Mouse (Mus musculus) cerebellum, postnatal 14 days (tissue): Measurements from ENCODE around the gene Cfap61.
A peak's percentile ranks its signal among the peaks of the same experiment; 100 is the strongest.

ENCODE experiments used
- DNase-seq, 2 experiments: peaks; one replicate each; pipeline ENCODE4 v3.0.0; 2021; ENCODE audit warnings: mixed read lengths in 2 of 2

Gene Cfap61

GRCm38 (mm10) chr2:145950239-145950638, 15.7 kb downstream of the Cfap61 start:
- no peak for DNase-seq

- no peak for DNase-seq
These were observed 18.1 kb downstream of the Cfap61 start for GRCm38 (mm10) chr2:145952726-145953125.

DNA sequence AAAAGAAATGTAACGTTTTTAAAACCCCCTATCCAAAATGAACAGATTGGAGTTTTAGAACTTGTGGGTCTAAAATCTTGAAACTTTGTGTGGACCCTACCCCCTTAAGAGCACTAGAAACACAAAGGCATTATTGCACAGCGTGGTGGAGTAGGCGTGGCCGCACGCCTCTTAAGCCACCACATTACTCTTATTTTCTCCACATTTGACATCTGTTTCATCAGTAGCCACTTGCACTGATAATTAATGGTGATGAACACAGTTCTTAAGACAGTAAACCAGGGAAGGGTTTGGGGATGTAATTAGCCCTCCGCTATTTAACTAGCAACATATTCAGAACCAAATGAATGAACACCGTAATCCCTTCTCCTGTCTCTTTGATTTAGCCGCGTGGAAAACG, 21.3 kb downstream of the Cfap61 start:
- DNase-seq = no peak

DNA sequence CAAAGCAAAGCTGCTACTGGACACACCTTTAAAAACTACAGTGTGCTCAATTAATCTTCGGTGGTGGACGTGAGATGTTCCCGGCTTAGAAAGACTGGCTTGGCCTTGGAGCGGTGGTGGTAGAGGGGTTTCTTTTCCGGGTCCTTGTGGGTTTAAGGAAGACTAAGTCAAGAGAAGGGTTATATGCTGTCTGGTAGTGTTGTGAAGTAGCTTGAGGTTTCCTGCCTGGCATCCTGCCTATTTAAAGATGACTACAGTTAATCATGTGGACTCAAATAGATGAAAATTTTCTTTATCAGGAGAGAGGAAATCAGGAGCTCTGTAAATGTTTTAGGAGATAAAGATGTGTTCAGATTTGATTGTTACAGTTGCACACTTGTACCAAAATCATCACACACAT, 21.7 kb downstream of the Cfap61 start:
- no peak for DNase-seq

DNA sequence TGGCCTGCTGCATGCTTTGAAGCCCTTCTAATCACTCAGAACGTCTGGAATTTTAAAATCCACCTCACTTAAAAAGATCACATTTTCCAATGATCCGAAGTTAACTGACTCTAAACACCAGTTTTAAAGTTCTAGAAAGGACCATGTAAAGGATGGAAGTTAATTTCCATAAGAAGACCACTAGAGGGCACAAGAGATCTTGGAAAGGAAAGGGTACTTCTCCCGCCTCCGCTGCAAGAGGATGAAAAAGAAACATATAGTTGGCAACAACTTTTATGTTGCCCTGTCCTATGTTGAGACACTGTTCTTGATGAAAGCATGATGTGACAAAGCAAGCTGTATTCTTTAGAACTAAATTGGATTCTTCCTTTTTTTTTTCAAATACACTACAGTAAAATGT, 22.9 kb downstream of the Cfap61 start:
- DNase-seq = peak in 1 of 2 experiments; percentile 46

GRCm38 (mm10) chr2:145958097-145958496, 23.5 kb downstream of the Cfap61 start:
- no peak for DNase-seq

- DNase-seq = no peak
These were observed 24.0 kb downstream of the Cfap61 start for GRCm38 (mm10) chr2:145958551-145958950.

DNA sequence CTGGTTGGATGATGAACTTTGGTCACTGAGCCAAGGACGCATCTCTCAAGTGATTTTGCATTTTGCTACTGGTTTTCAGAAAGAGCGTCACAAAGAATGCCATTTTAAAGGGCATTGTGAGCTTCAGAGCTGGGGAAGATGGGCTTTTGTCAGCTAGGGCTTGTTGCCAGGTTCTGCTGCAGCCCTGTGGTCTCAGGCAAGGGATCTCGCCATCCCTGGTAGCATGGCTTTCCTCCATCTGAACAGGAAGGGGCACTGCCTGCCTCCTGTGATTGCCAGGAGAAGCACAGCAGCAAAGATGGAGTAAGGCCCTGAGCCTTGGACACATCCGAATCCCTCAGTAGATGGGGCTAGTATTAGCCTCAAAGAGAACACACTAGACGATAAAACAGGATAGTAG, 27.3 kb downstream of the Cfap61 start:
- peak; percentile 64 to 67 for DNase-seq

DNA sequence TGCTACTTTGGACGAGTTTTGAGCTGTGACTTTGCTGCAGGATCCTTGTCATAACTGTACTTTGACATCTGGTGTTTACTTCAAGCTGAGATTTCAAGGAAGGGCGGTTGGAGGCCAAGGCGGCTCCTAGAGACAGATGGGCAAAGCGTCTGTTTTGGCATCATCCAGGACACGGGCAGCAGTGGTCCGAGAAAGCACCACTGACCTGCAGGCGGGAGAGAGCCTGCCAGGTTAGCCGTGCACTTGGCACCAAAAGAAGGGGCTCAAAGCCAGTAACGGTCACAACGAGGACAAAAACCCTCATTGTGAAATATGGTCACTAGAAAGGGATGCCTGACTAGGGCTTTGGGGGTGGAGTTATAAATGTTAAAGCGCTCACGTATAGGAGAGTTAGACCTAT, 36.2 kb downstream of the Cfap61 start:
- DNase-seq = peak; percentile 92 to 97

DNA sequence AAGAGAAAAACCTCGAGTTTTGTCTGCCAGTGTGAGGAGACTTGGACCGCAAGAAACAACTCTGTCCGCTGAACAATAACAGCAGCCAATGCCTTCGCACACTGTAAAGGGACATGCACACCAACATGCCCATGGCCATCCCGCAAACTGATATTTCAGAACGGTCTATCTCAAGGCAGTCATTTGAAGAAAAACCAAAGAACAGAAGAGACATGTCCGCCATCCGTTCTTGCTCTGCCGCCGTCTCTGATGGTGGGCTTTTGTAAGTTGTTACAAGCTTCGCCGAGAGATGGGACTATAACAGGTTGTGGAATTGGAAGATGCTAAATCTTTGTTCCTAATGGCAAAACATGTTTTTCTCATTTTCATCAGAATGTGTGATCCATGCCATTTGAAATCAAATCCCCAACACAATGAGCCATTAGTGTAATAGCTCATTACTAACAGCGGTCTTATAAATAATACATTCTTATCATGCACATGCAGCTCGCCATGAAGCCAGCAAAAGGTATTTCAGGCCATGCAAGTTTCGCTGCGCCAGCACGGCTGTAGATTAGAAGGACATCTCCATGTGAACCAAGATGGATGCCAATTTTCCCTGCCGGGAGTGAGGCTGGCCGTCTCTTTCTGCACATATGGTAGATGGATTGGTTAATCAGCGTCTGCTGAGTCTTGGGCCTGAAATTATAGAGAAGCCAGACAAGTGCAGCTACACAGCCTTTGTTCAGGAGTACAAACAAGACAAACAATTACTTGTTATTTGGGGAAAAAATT, 36.8 kb downstream of the Cfap61 start:
- peak; percentile 88 to 95 for DNase-seq

GRCm38 (mm10) chr2:145972571-145972970, 38.0 kb downstream of the Cfap61 start:
- DNase-seq = no peak

- no peak for DNase-seq
These were observed 45.0 kb downstream of the Cfap61 start for GRCm38 (mm10) chr2:145979616-145980015.

DNA sequence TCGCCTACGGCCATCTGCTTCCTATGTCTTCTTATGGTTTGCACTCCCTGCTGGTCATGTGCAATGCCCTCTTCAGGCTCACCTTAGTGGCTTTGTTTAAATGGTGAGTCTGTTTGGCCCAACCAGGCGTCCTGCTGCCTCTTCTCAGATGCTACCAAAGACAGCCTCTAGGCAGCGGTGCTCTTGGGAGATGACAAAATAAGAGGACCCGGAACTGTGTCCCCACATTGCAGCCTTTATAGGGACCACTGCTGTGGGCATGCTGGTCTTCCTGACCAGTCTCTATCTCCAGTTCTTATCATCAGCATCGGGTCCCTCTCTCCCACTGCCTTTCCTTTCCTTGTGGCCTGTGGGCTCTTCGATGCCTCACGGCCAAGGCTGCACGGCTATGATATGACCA, 46.3 kb downstream of the Cfap61 start:
- DNase-seq = peak in 1 of 2 experiments; percentile 26

- DNase-seq = peak; percentile 42 to 46
These were observed 47.1 kb downstream of the Cfap61 start for GRCm38 (mm10) chr2:145981699-145982112.

DNA sequence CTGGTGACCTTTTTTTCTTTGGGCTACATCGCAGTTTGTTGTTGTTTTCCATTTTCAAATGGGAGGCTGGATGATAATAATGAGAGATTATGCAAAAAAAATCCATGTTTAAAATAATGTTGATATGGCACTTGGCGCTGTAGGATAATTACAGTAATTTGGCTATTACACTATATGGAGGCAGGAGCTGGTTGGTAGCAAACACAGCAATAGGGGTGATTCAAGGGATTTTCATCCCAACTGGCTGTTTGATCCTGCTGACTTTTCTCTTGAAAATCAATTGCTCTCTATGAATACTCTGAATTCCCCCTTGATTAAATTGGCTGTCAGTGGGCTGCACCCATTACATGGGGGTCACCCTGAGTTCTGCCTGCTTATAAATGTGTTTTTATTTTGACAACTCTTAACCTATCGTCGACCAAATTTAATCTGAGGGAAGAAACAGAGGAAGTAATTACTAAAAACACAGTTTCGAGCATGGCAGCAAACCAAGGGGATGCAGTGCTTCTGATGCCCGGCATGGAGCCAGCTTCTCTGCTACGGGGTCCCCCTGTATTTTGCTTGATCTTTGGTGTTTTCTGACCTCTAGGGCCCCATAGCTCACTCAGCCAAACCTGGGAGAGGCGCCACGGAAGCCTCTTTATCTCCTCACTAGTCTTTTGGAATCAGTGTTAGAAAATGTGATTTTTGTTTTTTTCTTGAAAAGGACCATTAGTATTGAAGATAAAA, 47.9 kb downstream of the Cfap61 start:
- no peak for DNase-seq

DNA sequence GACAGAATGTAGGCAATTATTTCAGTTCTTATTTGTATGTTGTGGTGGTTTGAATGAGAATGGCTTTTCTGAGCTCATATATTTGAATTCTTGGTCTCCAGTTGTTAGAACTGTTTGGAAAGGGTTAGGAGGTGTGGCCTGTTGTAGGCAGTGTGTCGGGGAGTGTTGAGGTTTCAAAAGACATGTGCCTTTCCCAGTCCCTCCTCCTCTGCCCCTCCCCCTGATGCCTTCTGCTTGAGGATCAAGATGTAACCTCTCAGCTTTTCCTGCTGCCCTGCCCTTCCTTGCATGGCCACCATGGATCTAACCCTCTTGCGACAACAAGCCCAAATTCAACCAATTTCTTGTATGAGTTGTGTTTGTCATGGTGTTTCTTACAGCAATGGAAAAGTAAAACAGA, 53.2 kb downstream of the Cfap61 start:
- no peak for DNase-seq

GRCm38 (mm10) chr2:145990446-145990845, 55.9 kb downstream of the Cfap61 start:
- DNase-seq = no peak

GRCm38 (mm10) chr2:145996472-145996871, 61.9 kb downstream of the Cfap61 start:
- DNase-seq = no peak

DNA sequence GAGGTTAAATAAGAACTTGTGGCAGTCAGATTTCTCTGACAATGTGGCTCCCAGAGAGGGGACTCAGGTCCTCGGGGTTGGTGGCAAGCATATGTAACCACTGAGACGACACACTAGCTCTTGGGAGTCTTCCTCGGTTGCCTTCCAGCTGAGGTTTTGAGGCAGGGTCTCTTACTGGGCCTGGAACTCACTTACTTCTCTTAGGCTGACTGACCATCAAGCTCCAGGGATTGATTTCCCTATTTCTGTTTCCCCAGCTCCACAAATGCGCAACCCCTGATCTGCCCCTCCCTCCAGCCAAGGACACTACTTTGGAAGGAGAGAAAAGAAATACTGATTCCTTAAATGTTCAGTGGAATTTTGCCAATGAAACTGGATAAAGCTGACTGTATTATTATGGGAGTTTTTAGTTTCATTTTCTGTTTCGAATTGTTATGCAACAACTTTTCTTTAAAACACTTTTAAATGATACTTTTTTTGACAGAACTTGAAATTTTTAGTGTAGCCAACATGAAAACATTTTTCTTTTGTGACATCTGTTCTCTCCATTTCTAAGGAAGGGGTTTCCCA, 63.5 kb downstream of the Cfap61 start:
- DNase-seq = no peak

DNA sequence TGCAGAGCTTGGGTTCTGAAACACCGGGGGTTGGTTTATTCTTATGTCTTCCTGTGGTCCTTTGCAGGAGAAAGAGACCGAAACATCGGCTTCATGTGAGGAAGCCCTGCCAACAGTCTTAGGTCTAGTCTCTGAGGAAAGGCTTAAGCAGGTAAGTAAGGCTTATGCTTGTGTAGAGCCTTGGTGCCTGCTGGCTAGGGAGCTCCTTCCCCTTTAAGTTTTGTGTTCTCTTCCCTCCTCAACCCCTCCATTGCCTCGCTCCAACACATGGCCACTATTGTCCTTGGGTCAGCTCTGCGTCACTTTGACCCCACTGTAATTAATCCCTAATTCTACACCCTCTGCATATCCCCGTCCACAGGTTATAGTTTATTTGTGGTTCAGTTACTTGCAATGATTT, 74.2 kb downstream of the Cfap61 start:
- no peak for DNase-seq

GRCm38 (mm10) chr2:146009596-146010349, 75.2 kb downstream of the Cfap61 start:
- DNase-seq = no peak

GRCm38 (mm10) chr2:146010816-146011215, 76.2 kb downstream of the Cfap61 start:
- DNase-seq = no peak
